Mouse (Mus musculus) kidney, adult 2 months (tissue): ENCODE data around the gene Gm20878. TPM values are rescaled to one million over a fixed set of nuclear protein-coding genes. Genes with fewer than 3 reads are reported as not detected.
"Not testable (repeated sequence)": the region's sequence is repeated elsewhere in the genome, so short reads cannot be mapped to it uniquely, and the experiment has no call there.

Experiments
- DNase-seq: peaks from one replicate; pipeline ENCODE4 v3.0.0; 2021
- H3K27ac ChIP-seq: fragments of 200-500 bp; 2 replicates; pipeline ENCODE4 v1.5.1; 2012; ENCODE audit warnings: low read depth, low read length, control low read depth, inconsistent platforms; ENCODE audit not compliant: insufficient read depth
- H3K27me3 ChIP-seq: fragments of 200-500 bp; replicated peaks from 2 replicates; pipeline ENCODE4 v1.6.1; 2012; ENCODE audit warnings: mild to moderate bottlenecking, moderate library complexity, low read length, inconsistent platforms; ENCODE audit not compliant: control insufficient read depth, insufficient read depth
- H3K36me3 ChIP-seq: fragments of 200-500 bp; 2 replicates; pipeline ENCODE4 v1.6.1; 2012; ENCODE audit warnings: mild to moderate bottlenecking, moderate library complexity, low read length, inconsistent platforms; ENCODE audit not compliant: control insufficient read depth, insufficient read depth
- H3K4me1 ChIP-seq: fragments of 200-500 bp; 2 replicates; pipeline ENCODE4 v1.6.1; 2011; ENCODE audit warnings: low read length; ENCODE audit not compliant: control insufficient read depth, insufficient read depth
- H3K4me3 ChIP-seq: fragments of 200-500 bp; 2 replicates; pipeline ENCODE4 v1.5.1; 2011; ENCODE audit warnings: mild to moderate bottlenecking, low read depth, low read length, control low read depth; ENCODE audit not compliant: insufficient read depth
- WGBS: fragments of 180-500 bp; shearing (Covaris S2); methylation state at CpG from one replicate; pipeline ENCODE4 v1.1.7; 2018; 5-methylcytosine and 5-hydroxymethylcytosine counted together
- polyA plus RNA-seq: library from polyadenylated mRNA; depleted of rRNA; stranded (reverse); fragments of >200 nt; gene quantifications from 2 replicates; pipeline ENCODE4 v1.2.3, GENCODE M21; 2012; rRNA removed

The Gm20878 gene
- 1.4 and 2.1 TPM in 2 replicates for polyA plus RNA-seq

DNA sequence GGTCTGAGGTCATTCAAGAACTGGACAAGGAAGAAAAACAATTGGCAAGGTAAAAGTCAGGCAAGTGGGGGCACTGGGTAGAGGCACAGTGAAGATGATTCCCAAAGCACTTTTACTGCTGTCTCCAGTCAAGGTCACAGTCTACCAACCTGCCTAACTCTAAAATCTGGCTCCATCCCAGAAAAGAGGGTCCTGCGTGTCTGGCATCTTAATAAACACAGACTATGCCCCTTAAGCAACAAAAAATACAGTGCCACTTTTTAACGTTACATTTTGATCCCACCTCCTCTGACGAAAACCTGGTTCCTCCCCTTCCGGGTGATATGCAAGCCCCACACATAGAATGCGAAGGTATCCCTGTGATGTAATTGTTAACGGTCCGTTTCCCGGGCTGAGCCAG, at the start of gene Gm20878:
Gene Gm20878, plus strand, starts transcription at position 301 of the 400 bp plus-strand sequence.
- not testable (repeated sequence) for H3K27ac ChIP-seq, H3K4me3 ChIP-seq, H3K27me3 ChIP-seq, H3K36me3 ChIP-seq, DNase-seq, H3K4me1 ChIP-seq
- WGBS: no CpG with 5 or more reads among the region's 8 CpGs

DNA sequence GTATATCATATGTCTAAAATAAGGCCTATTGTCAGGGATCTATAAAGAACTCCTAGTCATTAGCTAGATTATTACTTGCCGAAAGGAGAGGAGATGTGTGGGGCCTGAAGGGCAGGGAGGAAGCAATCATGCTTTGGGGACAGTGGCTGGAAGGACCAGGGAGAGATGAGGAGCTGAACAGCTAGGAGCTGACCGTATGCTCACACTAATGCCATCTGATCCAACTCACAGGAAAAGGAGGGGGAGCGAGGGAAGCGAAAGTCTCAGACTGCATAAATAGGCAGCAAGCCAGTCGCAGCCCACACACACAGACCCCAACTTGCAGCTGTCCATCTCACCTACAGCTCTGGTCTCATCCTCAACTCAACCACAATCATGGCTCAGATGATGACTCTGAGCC, 38.1 kb upstream of the Gm20878 start, which contains the start of gene Gm21541:
Gene Gm21541, plus strand, starts transcription at position 301 of the 400 bp plus-strand sequence.
- not testable (repeated sequence) for H3K4me1 ChIP-seq, H3K27ac ChIP-seq, H3K27me3 ChIP-seq, H3K36me3 ChIP-seq, DNase-seq, H3K4me3 ChIP-seq
- no CpG with 5 or more reads among the region's 5 CpGs for WGBS

DNA sequence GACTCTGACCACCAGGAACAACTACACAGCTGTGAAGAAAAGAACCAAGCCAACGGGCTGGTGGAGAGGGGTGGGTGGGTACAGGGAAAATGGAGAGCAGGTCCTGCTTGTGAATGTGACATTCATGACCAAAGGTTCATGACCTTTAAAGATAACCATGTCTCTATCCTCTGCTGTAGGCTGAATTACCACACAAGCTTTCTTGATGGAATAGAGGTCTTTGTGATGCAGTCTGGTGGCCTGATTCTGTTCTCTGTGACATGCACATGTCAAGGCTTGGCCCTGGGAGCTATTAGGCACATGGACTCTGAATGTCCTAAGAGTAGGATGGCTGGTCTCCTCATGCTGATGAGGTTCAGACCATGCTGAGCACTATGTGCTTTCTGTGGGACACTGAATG, 24.4 kb downstream of the Gm20878 start, which contains the start of gene Fam205a4:
Gene Fam205a4, plus strand, starts transcription at position 301 of the 400 bp plus-strand sequence.
- not testable (repeated sequence) for H3K36me3 ChIP-seq, H3K27me3 ChIP-seq, DNase-seq, H3K4me3 ChIP-seq, H3K27ac ChIP-seq, H3K4me1 ChIP-seq
- no CpG with 5 or more reads among the region's 1 CpGs for WGBS

Other genes starting within 250 kb of the Gm20878 start
- gene Cntfr, start 244.5 kb upstream of the Gm20878 start, polyA plus RNA-seq: 15.4 and 15.9 TPM in 2 replicates
- 125 and 126 TPM in 2 replicates for gene Il11ra1, start 241.6 kb upstream of the Gm20878 start, polyA plus RNA-seq
- gene Rpp25l, start 228.0 kb upstream of the Gm20878 start, polyA plus RNA-seq: 57.0 and 62.2 TPM in 2 replicates
- gene Dctn3, start 218.4 kb upstream of the Gm20878 start, polyA plus RNA-seq: 76.0 and 92.6 TPM in 2 replicates
- not detected in 2 replicates for gene Arid3c, start 210.4 kb upstream of the Gm20878 start, polyA plus RNA-seq
- 162 and 175 TPM in 2 replicates for gene Galt, start 186.3 kb upstream of the Gm20878 start, polyA plus RNA-seq
- 60.6 and 69.7 TPM in 2 replicates for gene Sigmar1, start 185.4 kb upstream of the Gm20878 start, polyA plus RNA-seq
- 49.2 and 54.0 TPM in 2 replicates for gene Ccl27a, start 167.3 kb upstream of the Gm20878 start, polyA plus RNA-seq
- 5.1 and 7.9 TPM in 2 replicates for gene Gm21541, start 38.0 kb upstream of the Gm20878 start, polyA plus RNA-seq
- 0.19 and 0.23 TPM in 2 replicates for gene Fam205a4, start 24.5 kb downstream of the Gm20878 start, polyA plus RNA-seq
- gene Gm21093, start 93.2 kb downstream of the Gm20878 start, polyA plus RNA-seq: 0.05 TPM in 1 of 2 replicates, not detected in the other
- gene Gm3893, start 149.6 kb downstream of the Gm20878 start, polyA plus RNA-seq: not detected in 2 replicates
- not detected in 2 replicates for gene Gm13304, start 173.2 kb downstream of the Gm20878 start, polyA plus RNA-seq
- 1.2 TPM in 1 of 2 replicates, not detected in the other for gene Gm13306, start 211.9 kb downstream of the Gm20878 start, polyA plus RNA-seq
- gene Gm13305, start 227.0 kb downstream of the Gm20878 start, polyA plus RNA-seq: 0.08 and 0.27 TPM in 2 replicates